Mouse (Mus musculus) spleen, adult 2 months (tissue): ENCODE measurements at regions not wholly inside any gene's neighbourhood (a gene's known extent, or its start where the extent isn't known, plus 50 kb on each side); places are given as distances from the start of the nearest gene placed in this dataset.

Source experiments
- DNase-seq, 2 experiments: peaks; one replicate each; pipeline versions ENCODE4 v3.0.0 to v3.0.0-alpha.2; 2012 to 2021; ENCODE audit warnings: low spot score in 2 of 2, low read depth in 1 of 2
- H3K27ac ChIP-seq: fragments of 200-500 bp; 2 replicates; pipeline ENCODE4 v1.5.1; 2012; ENCODE audit warnings: low read length, inconsistent platforms; ENCODE audit not compliant: insufficient read depth
- H3K27me3 ChIP-seq: fragments of 200-500 bp; 2 replicates; pipeline ENCODE4 v1.6.1; 2012; ENCODE audit warnings: mild to moderate bottlenecking, moderate library complexity, low read length, inconsistent platforms; ENCODE audit not compliant: control insufficient read depth, insufficient read depth
- H3K36me3 ChIP-seq: fragments of 200-500 bp; 2 replicates; pipeline ENCODE4 v1.6.1; 2012; ENCODE audit warnings: mild to moderate bottlenecking, low read length, inconsistent platforms; ENCODE audit not compliant: control insufficient read depth, insufficient read depth
- H3K4me1 ChIP-seq: fragments of 200-500 bp; 2 replicates; pipeline ENCODE4 v1.6.1; 2011; ENCODE audit warnings: inconsistent platforms; ENCODE audit not compliant: control insufficient read depth, insufficient read depth, insufficient read length
- H3K4me3 ChIP-seq: fragments of 200-500 bp; 2 replicates; pipeline ENCODE4 v1.5.1; 2011; ENCODE audit warnings: mild to moderate bottlenecking, inconsistent platforms; ENCODE audit not compliant: insufficient read depth, insufficient read length; ENCODE audit errors: extremely low read depth
- CTCF ChIP-seq: fragments of 200-500 bp; IDR thresholded peaks from 2 replicates; pipeline ENCODE4 v1.5.1; 2011; ENCODE audit warnings: mild to moderate bottlenecking, inconsistent platforms; ENCODE audit not compliant: insufficient read depth, insufficient read length, insufficient replicate concordance; ENCODE audit errors: extremely low read depth
- POLR2A ChIP-seq: fragments of 200-500 bp; IDR thresholded peaks from 2 replicates; pipeline ENCODE4 v1.6.1; 2011; ENCODE audit warnings: low read depth, low read length, inconsistent platforms
- WGBS: fragments of 180-500 bp; shearing (Covaris S2); methylation state at CpG from one replicate; pipeline ENCODE4 v1.1.7; 2018; 5-methylcytosine and 5-hydroxymethylcytosine counted together

DNA sequence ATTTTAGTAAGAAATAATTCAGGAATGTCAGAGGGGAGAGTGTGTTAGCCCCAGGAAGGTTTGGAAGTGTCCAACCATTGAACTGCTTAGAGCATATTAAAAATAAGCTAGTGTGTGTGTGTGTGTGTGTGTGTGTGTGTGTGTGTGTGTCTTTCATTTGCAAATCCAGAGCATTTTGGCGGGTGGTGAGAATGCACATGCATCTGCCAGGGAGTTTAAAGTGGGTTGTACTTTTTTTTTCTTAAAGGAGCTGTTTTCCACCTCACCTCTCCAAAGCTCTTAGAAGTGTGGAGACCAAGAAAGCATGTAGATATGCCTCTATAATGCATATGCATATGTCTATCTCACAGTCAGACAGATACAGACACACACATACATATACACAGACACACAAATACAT, 267.6 kb upstream of the Pfn2 start:
- Histone ChIP-seq H3K27ac (no peak overlapping the region), H3K27me3 (no peaks in the 10 kb centered on the region), H3K4me3 (no peak overlapping the region), H3K4me1 (no peaks in the 10 kb centered on the region), H3K36me3 (no peaks in the 10 kb centered on the region)
- no peak for DNase-seq
- 75% methylated on average over 1 of the region's 1 CpGs for WGBS
- no peak for TF ChIP-seq CTCF
- TF ChIP-seq POLR2A = no peak

- no peak overlapping the region for H3K27ac ChIP-seq
- no peak for DNase-seq
- H3K4me3 ChIP-seq = no peak overlapping the region
- H3K36me3 ChIP-seq = no peaks in the 10 kb centered on the region
- 69% methylated on average over 7 of the region's 7 CpGs for WGBS
- no peaks in the 10 kb centered on the region for H3K27me3 ChIP-seq
- no peaks in the 10 kb centered on the region for H3K4me1 ChIP-seq
- TF ChIP-seq CTCF (no peak), POLR2A (no peak)
These were observed 269.0 kb upstream of the Pfn2 start for GRCm38 (mm10) chr3:58116848-58117247.

DNA sequence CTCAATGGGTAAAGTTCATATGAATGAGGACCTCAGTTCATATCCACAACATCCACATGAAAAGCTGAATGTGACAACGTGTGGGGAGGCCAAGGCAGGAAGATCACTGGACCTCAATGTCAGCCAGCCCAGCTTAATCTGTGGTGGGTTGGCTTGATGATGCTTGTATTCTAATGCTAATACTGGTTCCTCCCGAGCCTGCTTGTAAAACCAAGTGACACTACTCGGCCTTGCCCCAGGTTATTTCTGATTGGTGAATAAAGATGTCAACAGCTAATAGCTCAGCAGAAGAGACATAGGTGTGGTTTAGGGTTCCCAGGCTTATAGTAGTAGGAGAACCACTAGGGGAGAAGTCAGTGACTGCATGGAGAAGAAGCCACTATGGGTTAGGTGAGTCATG, 272.2 kb upstream of the Pfn2 start:
- Histone ChIP-seq H3K27ac (no peak overlapping the region), H3K27me3 (no peaks in the 10 kb centered on the region), H3K4me1 (no peaks in the 10 kb centered on the region; the same call in 1 of the 2 replicates), H3K4me3 (no peak overlapping the region), H3K36me3 (no peaks in the 10 kb centered on the region)
- 60% methylated on average over 3 of the region's 3 CpGs for WGBS
- TF ChIP-seq POLR2A = no peak
- no peak for TF ChIP-seq CTCF
- no peak for DNase-seq

GRCm38 (mm10) chr3:58122456-58123359, 274.8 kb upstream of the Pfn2 start:
- Histone ChIP-seq H3K4me1 (no peaks in the 10 kb centered on the region; the same call in 1 of the 2 replicates), H3K4me3 (no peak overlapping the region), H3K27me3 (no peaks in the 10 kb centered on the region), H3K36me3 (no peaks in the 10 kb centered on the region), H3K27ac (no peak overlapping the region)
- DNase-seq = peak; percentile 33
- TF ChIP-seq POLR2A (no peak), CTCF (peak; percentile 79)
- 42% methylated on average over 19 of the region's 19 CpGs for WGBS

GRCm38 (mm10) chr3:58123396-58124077, 275.7 kb upstream of the Pfn2 start:
- H3K4me3 ChIP-seq = no peak overlapping the region
- no peaks in the 10 kb centered on the region; the same call in 1 of the 2 replicates for H3K4me1 ChIP-seq
- H3K27me3 ChIP-seq = no peaks in the 10 kb centered on the region; the same call in 1 of the 2 replicates
- no peaks in the 10 kb centered on the region for H3K36me3 ChIP-seq
- TF ChIP-seq CTCF = no peak
- TF ChIP-seq POLR2A = no peak
- WGBS = 73% methylated on average over 7 of the region's 7 CpGs
- no peak for DNase-seq
- H3K27ac ChIP-seq = no peak overlapping the region

GRCm38 (mm10) chr3:58124886-58125285, 277.0 kb upstream of the Pfn2 start:
- Histone ChIP-seq H3K27ac (no peak overlapping the region), H3K27me3 (no peaks in the 10 kb centered on the region; the same call in 1 of the 2 replicates), H3K4me1 (no peaks in the 10 kb centered on the region; the same call in 1 of the 2 replicates), H3K36me3 (no peaks in the 10 kb centered on the region), H3K4me3 (no peak overlapping the region)
- WGBS = 85% methylated on average over 1 of the region's 1 CpGs
- DNase-seq = no peak
- TF ChIP-seq CTCF = no peak
- TF ChIP-seq POLR2A = no peak

GRCm38 (mm10) chr3:58126996-58127395, 279.1 kb upstream of the Pfn2 start:
- no peak for TF ChIP-seq POLR2A
- TF ChIP-seq CTCF = no peak
- no peak for DNase-seq
- Histone ChIP-seq H3K27me3 (no peaks in the 10 kb centered on the region; the same call in 1 of the 2 replicates), H3K27ac (no peak overlapping the region), H3K4me3 (no peak overlapping the region), H3K36me3 (no peaks in the 10 kb centered on the region), H3K4me1 (no peaks in the 10 kb centered on the region; the same call in 1 of the 2 replicates)
